In the genomic region with DNA sequence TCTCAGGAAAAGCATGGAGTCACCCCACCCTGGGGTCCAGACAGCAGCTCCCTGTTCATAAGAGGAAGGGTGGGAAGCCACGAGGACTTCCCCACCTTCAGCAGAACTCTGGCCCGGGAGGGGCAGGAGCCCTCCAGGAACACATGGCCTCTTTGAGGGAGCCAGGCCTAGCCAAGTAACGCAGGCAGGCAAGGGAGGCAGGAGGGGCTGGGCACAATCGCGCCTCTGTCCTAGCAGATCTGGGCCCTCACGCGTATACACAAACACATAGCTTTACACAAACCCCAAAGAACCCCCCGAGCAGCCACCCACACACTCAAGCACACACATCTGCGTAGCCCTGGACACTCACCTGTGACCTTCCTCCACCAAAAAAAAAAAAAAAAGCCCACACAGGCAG, we compare ENCODE assay signal across 14 mouse cellular contexts. TPM values are rescaled to one million over a fixed set of nuclear protein-coding genes. Genes with fewer than 3 reads are reported as not detected.
A peak's percentile ranks its signal among the peaks of the same experiment; 100 is the strongest.
DNase-seq lines count a peak whose midpoint lies in the region; ATAC-seq lines count a peak whose summit lies in the region.
"Had no signal": no experiment of that assay in that cellular context is flagged by ENCODE, and none has a peak within 500 bp of the region (broad histone marks: within the 10 kb centered on the region; RNA-seq: fewer than 3 reads in every experiment).

No protein-coding gene starts in this region.

- peaks cover 49% of the 10 kb centered on the region for H3K4me1 ChIP-seq in heart, embryonic 10.5 days
- H3K4me1 ChIP-seq in lung, embryonic 16.5 days (replicated peaks; ENCODE audit: control insufficient read depth, insufficient read depth, low read length): peaks cover 23% of the 10 kb centered on the region
- H3K4me1 ChIP-seq in neural tube, embryonic 15.5 days: peaks cover 22% of the 10 kb centered on the region

- peak; percentile 11; the same call in 1 of the 2 replicates for ATAC-seq in lung, embryonic 16.5 days (ENCODE audit: low read depth)
- ATAC-seq in neural tube, embryonic 15.5 days (ENCODE audit: low FRiP score): no peak

- peak overlapping the region; percentile 12; the same call in 1 of the 2 replicates for H3K9ac ChIP-seq in lung, embryonic 16.5 days (ENCODE audit: low read length)
- no peak overlapping the region for H3K9ac ChIP-seq in neural tube, embryonic 15.5 days (replicated peaks)

- H3K27ac ChIP-seq in heart, embryonic 10.5 days: peak overlapping the region; percentile 6
- H3K27ac ChIP-seq in lung, embryonic 16.5 days (ENCODE audit: low read length): peak overlapping the region; percentile 72
- peak overlapping the region; percentile 46; the same call in 1 of the 2 replicates for H3K27ac ChIP-seq in neural tube, embryonic 15.5 days (replicated peaks)

- DNase-seq in heart, embryonic 10.5 days (ENCODE audit: low spot score): no peak
- no peak for DNase-seq in heart, adult 8-10 months (ENCODE audit: low spot score)
- no peak for DNase-seq in lung, postnatal 25 days (ENCODE audit: low spot score)
- peak; percentile 52 for DNase-seq in forelimb bud, embryonic 11.5 days (ENCODE audit: low read depth, low spot score)
- DNase-seq in urinary bladder, adult 2 months (ENCODE audit: low spot score): no peak
- no peak for DNase-seq in adrenal gland, adult 8-10 months
- DNase-seq: gastrocnemius, postnatal 10 days; kidney, postnatal 36 days; left cerebral cortex, postnatal 4 days; thymus, adult 18-20 months had no signal

- peak overlapping the region; percentile 1; the same call in 1 of the 2 replicates for H3K4me2 ChIP-seq in lung, embryonic 16.5 days (ENCODE audit: low read depth, low read length)
- H3K4me2 ChIP-seq in neural tube, embryonic 15.5 days: no peak overlapping the region

- no peak overlapping the region for H3K4me3 ChIP-seq in heart, embryonic 10.5 days
- no peak overlapping the region for H3K4me3 ChIP-seq in lung, embryonic 16.5 days (ENCODE audit: low read length)
- no peak overlapping the region for H3K4me3 ChIP-seq in neural tube, embryonic 15.5 days (replicated peaks)

- H3K9me3 ChIP-seq in heart, embryonic 10.5 days: no peaks in the 10 kb centered on the region
- H3K9me3 ChIP-seq in lung, embryonic 16.5 days (ENCODE audit: control insufficient read depth, low read length): no peaks in the 10 kb centered on the region
- no peaks in the 10 kb centered on the region for H3K9me3 ChIP-seq in neural tube, embryonic 15.5 days (replicated peaks)

- peaks cover 47% of the 10 kb centered on the region for H3K36me3 ChIP-seq in heart, embryonic 10.5 days
- no peaks in the 10 kb centered on the region for H3K36me3 ChIP-seq in lung, embryonic 16.5 days (ENCODE audit: control insufficient read depth, insufficient read depth, low read length)
- H3K36me3 ChIP-seq in neural tube, embryonic 15.5 days: no peaks in the 10 kb centered on the region

- 0 out of 2 replicates have a peak, but pooled peaks cover 6% of the 10 kb centered on the region for H3K27me3 ChIP-seq in heart, embryonic 10.5 days (ENCODE audit: insufficient read depth, poor library complexity, severe bottlenecking)
- H3K27me3 ChIP-seq in lung, embryonic 16.5 days (ENCODE audit: control insufficient read depth, insufficient read depth, low read depth, low read length): no peaks in the 10 kb centered on the region
- H3K27me3 ChIP-seq in neural tube, embryonic 15.5 days (replicated peaks): no peaks in the 10 kb centered on the region

- 54% methylated on average over 9 of the region's 9 CpGs for WGBS in heart, embryonic 10.5 days
- WGBS in lung, embryonic 16.5 days: 30% methylated on average over 9 of the region's 9 CpGs
- 72% methylated on average over 9 of the region's 9 CpGs for WGBS in neural tube, embryonic 15.5 days

RNA-seq across cellular contexts. Expression of gene Cspg4, which starts 16.0 kb away (rescaled TPM):
- polyA plus RNA-seq in heart, embryonic 10.5 days (2016; fragmentation: Nextera tagmentation; extraction: Ambion mirVana): 22.5 and 39.4 TPM in 2 replicates
- 10 to 100 TPM in 3 of 4 experiments, 1 to 10 TPM in 1; 9.4 to 14.7 (median 10.7) TPM for total RNA-seq in heart, adult 8-10 months (2022)
- 23.9 and 26.5 TPM in 2 replicates for polyA plus RNA-seq in lung, embryonic 16.5 days (2015; fragmentation: Nextera tagmentation; extraction: Ambion mirVana)
- polyA plus RNA-seq in neural tube, embryonic 15.5 days (2015; fragmentation: Nextera tagmentation; extraction: Ambion mirVana): 10.5 and 13.1 TPM in 2 replicates
- 27.7 and 39.1 TPM in 2 replicates for polyA plus RNA-seq in urinary bladder, adult 2 months (2012; rRNA removed)
- total RNA-seq in adrenal gland, adult 8-10 months (2022): 10 to 100 TPM in 1 of 4 experiments, 1 to 10 TPM in 3; 6.4 to 15.0 (median 8.1) TPM

RNA-seq across cellular contexts. Expression of gene Odf3l1, which starts 16.3 kb away (rescaled TPM):
- 0.64 and 1.4 TPM in 2 replicates for polyA plus RNA-seq in heart, embryonic 10.5 days (2016; fragmentation: Nextera tagmentation; extraction: Ambion mirVana)
- not detected for total RNA-seq in heart, adult 8-10 months (2022)
- 0.20 and 1.1 TPM in 2 replicates for polyA plus RNA-seq in lung, embryonic 16.5 days (2015; fragmentation: Nextera tagmentation; extraction: Ambion mirVana)
- 0.28 and 0.40 TPM in 2 replicates for polyA plus RNA-seq in neural tube, embryonic 15.5 days (2015; fragmentation: Nextera tagmentation; extraction: Ambion mirVana)
- 0.96 and 1.1 TPM in 2 replicates for polyA plus RNA-seq in urinary bladder, adult 2 months (2012; rRNA removed)
- 1 to 10 TPM in 1 of 4 experiments, under 1 TPM in 2, not detected in 1; 0.29 to 1.5 (median 0.40) TPM for total RNA-seq in adrenal gland, adult 8-10 months (2022)
- total RNA-seq: CH12.LX; left cerebral cortex, postnatal 4 days had no signal
- polyA plus RNA-seq: embryonic facial prominence, embryonic 11.5 days had no signal

RNA-seq across cellular contexts. Expression of gene Snx33, which starts 47.4 kb away (rescaled TPM):
- 8.0 and 8.1 TPM in 2 replicates for polyA plus RNA-seq in heart, embryonic 10.5 days (2016; fragmentation: Nextera tagmentation; extraction: Ambion mirVana)
- total RNA-seq in heart, adult 8-10 months (2022): 10 to 100 TPM in 1 of 4 experiments, 1 to 10 TPM in 3; 7.3 to 10.3 (median 8.4) TPM
- polyA plus RNA-seq in lung, embryonic 16.5 days (2015; fragmentation: Nextera tagmentation; extraction: Ambion mirVana): 11.8 and 12.2 TPM in 2 replicates
- polyA plus RNA-seq in neural tube, embryonic 15.5 days (2015; fragmentation: Nextera tagmentation; extraction: Ambion mirVana): 2.2 and 3.2 TPM in 2 replicates
- 21.3 and 24.1 TPM in 2 replicates for polyA plus RNA-seq in urinary bladder, adult 2 months (2012; rRNA removed)
- 10 to 100 TPM; 31.4 to 52.0 (median 39.9) TPM for total RNA-seq in adrenal gland, adult 8-10 months (2022)

RNA-seq across cellular contexts. Expression of gene Imp3, which starts 56.5 kb away (rescaled TPM):
- polyA plus RNA-seq in heart, embryonic 10.5 days (2016; fragmentation: Nextera tagmentation; extraction: Ambion mirVana): 54.8 and 65.1 TPM in 2 replicates
- 10 to 100 TPM; 58.6 to 70.1 (median 65.8) TPM for total RNA-seq in heart, adult 8-10 months (2022)
- 73.3 and 80.2 TPM in 2 replicates for polyA plus RNA-seq in lung, embryonic 16.5 days (2015; fragmentation: Nextera tagmentation; extraction: Ambion mirVana)
- polyA plus RNA-seq in neural tube, embryonic 15.5 days (2015; fragmentation: Nextera tagmentation; extraction: Ambion mirVana): 73.7 and 77.5 TPM in 2 replicates
- polyA plus RNA-seq in urinary bladder, adult 2 months (2012; rRNA removed): 121 and 136 TPM in 2 replicates
- 100 to 1,000 TPM; 102 to 128 (median 114) TPM for total RNA-seq in adrenal gland, adult 8-10 months (2022)

Comparison
In these comparisons a context has a peak if more than half of its experiments do, and no peak if none do; other contexts are left out.
1. H3K27ac ChIP-seq: peak in every context shown above with its lines; median percentile 72 in lung, embryonic 16.5 days; 46 in neural tube, embryonic 15.5 days; 6 in heart, embryonic 10.5 days.